Mouse (Mus musculus) lung, embryonic 14.5 days (tissue): Measurements from ENCODE around the gene Ccdc93. TPM values are rescaled to one million over a fixed set of nuclear protein-coding genes. Genes with fewer than 3 reads are reported as not detected.

Source experiments
- ATAC-seq: fragments of 200-750 bp; cut with Nextera tagmentation; 2 replicates; pipeline ENCODE4 v1.8.0; 2017; ENCODE audit warnings: mild to moderate bottlenecking, moderate TSS enrichment, moderate library complexity; ENCODE audit not compliant: insufficient read depth
- DNase-seq: peaks from one replicate; pipeline ENCODE4 v3.0.0-alpha.2; 2015
- H3K27ac ChIP-seq: fragments of 300-500 bp; sonication (generic); 2 replicates; pipeline ENCODE4 v1.5.1; 2014; ENCODE audit warnings: low read depth, mild to moderate bottlenecking, moderate library complexity
- H3K27me3 ChIP-seq: fragments of 300-500 bp; sonication (generic); 2 replicates; pipeline ENCODE4 v1.6.1; 2014; ENCODE audit warnings: low read length, control low read depth; ENCODE audit not compliant: insufficient read depth
- H3K36me3 ChIP-seq: fragments of 300-500 bp; sonication (generic); 2 replicates; pipeline ENCODE4 v1.6.1; 2014; ENCODE audit warnings: control low read depth; ENCODE audit not compliant: insufficient read depth
- H3K4me1 ChIP-seq: fragments of 300-500 bp; sonication (generic); 2 replicates; pipeline ENCODE4 v1.6.1; 2014; ENCODE audit warnings: antibody characterized with exemption, control low read depth; ENCODE audit not compliant: insufficient read depth
- H3K4me2 ChIP-seq: fragments of 300-500 bp; sonication (generic); 2 replicates; pipeline ENCODE4 v1.6.1; 2014; ENCODE audit warnings: mild to moderate bottlenecking
- H3K4me3 ChIP-seq: fragments of 300-500 bp; sonication (generic); 2 replicates; pipeline ENCODE4 v1.5.1; 2014; ENCODE audit warnings: low read depth, low read length
- H3K9ac ChIP-seq: fragments of 300-500 bp; sonication (generic); 2 replicates; pipeline ENCODE4 v1.6.1; 2014
- H3K9me3 ChIP-seq: fragments of 300-500 bp; sonication (generic); 2 replicates; pipeline ENCODE4 v1.6.1; 2016; ENCODE audit warnings: low read depth, low read length, control low read depth
- CTCF ChIP-seq: IDR thresholded peaks from 2 replicates; pipeline ENCODE4 v1.5.1; 2016; ENCODE audit warnings: antibody characterized with exemption, low read depth
- WGBS: fragments of 180-500 bp; shearing (Covaris S2); extraction: QIAGEN DNeasy Blood & Tissue Kit; methylation state at CpG from one replicate; pipeline ENCODE4 v1.1.7; 2014; 5-methylcytosine and 5-hydroxymethylcytosine counted together
- polyA plus RNA-seq: library from polyadenylated mRNA; unstranded; fragments of >200 nt; fragmentation: Nextera tagmentation; extraction: Ambion mirVana; gene quantifications from 2 replicates; pipeline ENCODE4 v1.2.1, GENCODE M21; 2014

The Ccdc93 gene
- polyA plus RNA-seq, 1 experiment from 2014 or later = 8.8 TPM

GRCm38 (mm10) chr1:121531439-121531838 is 100.6 kb downstream of the Ccdc93 start:
- no peak overlapping the region for H3K4me3 ChIP-seq
- H3K9me3 ChIP-seq = no peaks in the 10 kb centered on the region
- no peak for TF ChIP-seq CTCF
- ATAC-seq (no peak), DNase-seq (no peak)
- H3K9ac ChIP-seq = no peak overlapping the region
- H3K4me1 ChIP-seq = 0 out of 2 replicates have a peak, but pooled peaks cover 4% of the 10 kb centered on the region
- H3K27ac ChIP-seq = no peak overlapping the region
- H3K4me2 ChIP-seq = no peak overlapping the region
- H3K27me3 ChIP-seq = peaks cover 21% of the 10 kb centered on the region
- no peaks in the 10 kb centered on the region for H3K36me3 ChIP-seq
- 59% methylated on average over 7 of the region's 7 CpGs for WGBS

- ATAC-seq (no peak), DNase-seq (no peak)
- 50% methylated on average over 8 of the region's 8 CpGs for WGBS
- Histone ChIP-seq H3K36me3 (no peaks in the 10 kb centered on the region), H3K4me2 (no peak overlapping the region), H3K9me3 (no peaks in the 10 kb centered on the region), H3K9ac (no peak overlapping the region), H3K27me3 (no peaks in the 10 kb centered on the region), H3K4me3 (no peak overlapping the region), H3K27ac (no peak overlapping the region), H3K4me1 (no peaks in the 10 kb centered on the region)
- TF ChIP-seq CTCF = no peak
Measured at GRCm38 (mm10) chr1:121540361-121540760, 109.5 kb downstream of the Ccdc93 start.

DNA sequence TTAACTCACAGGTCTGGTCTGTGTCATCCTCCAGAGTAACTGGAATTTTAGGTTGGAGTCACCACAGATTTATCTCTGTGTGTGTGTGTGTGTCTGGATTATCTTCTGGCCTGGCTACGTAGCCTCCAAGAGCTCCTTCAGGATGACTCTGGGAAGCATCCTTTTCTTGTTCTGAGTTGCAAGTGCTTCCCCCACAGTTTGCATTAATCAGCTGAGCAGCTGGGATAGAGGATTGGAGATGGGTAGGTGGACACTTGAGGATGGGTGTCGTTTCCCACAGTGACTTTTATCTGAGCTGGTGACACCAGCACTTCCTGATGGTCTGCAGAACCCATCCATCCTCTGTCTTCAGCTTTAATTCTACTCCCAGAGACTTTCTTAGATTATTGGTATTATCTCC is 116.0 kb downstream of the Ccdc93 start:
- H3K4me1 ChIP-seq = no peaks in the 10 kb centered on the region
- no peaks in the 10 kb centered on the region for H3K27me3 ChIP-seq
- H3K4me2 ChIP-seq = no peak overlapping the region
- DNase-seq (no peak), ATAC-seq (no peak)
- no peak overlapping the region for H3K9ac ChIP-seq
- H3K4me3 ChIP-seq = no peak overlapping the region
- no peak for TF ChIP-seq CTCF
- H3K36me3 ChIP-seq = 0 out of 2 replicates have a peak, but pooled peaks cover 3% of the 10 kb centered on the region
- no peaks in the 10 kb centered on the region for H3K9me3 ChIP-seq
- 59% methylated on average over 2 of the region's 2 CpGs for WGBS
- H3K27ac ChIP-seq = no peak overlapping the region

GRCm38 (mm10) chr1:121548667-121549066 is 117.8 kb downstream of the Ccdc93 start:
- Histone ChIP-seq H3K27me3 (no peaks in the 10 kb centered on the region), H3K36me3 (peaks cover 18% of the 10 kb centered on the region; the same call in 1 of the 2 replicates), H3K4me3 (no peak overlapping the region), H3K27ac (no peak overlapping the region), H3K9ac (no peak overlapping the region), H3K4me1 (no peaks in the 10 kb centered on the region), H3K4me2 (no peak overlapping the region), H3K9me3 (no peaks in the 10 kb centered on the region)
- ATAC-seq = no peak
- TF ChIP-seq CTCF = no peak
- DNase-seq = no peak
- WGBS = 88% methylated on average over 4 of the region's 4 CpGs

GRCm38 (mm10) chr1:121549456-121549855 is 118.6 kb downstream of the Ccdc93 start:
- WGBS = 67% methylated on average over 4 of the region's 4 CpGs
- H3K36me3 ChIP-seq = peaks cover 23% of the 10 kb centered on the region
- peak; percentile 38 for TF ChIP-seq CTCF
- DNase-seq = peak; percentile 7
- H3K9me3 ChIP-seq = no peaks in the 10 kb centered on the region
- H3K27me3 ChIP-seq = no peaks in the 10 kb centered on the region
- no peak overlapping the region for H3K9ac ChIP-seq
- H3K4me2 ChIP-seq = no peak overlapping the region
- ATAC-seq = no peak
- no peak overlapping the region for H3K27ac ChIP-seq
- no peak overlapping the region for H3K4me3 ChIP-seq
- H3K4me1 ChIP-seq = no peaks in the 10 kb centered on the region

GRCm38 (mm10) chr1:121550801-121551456 is 120.1 kb downstream of the Ccdc93 start:
- Histone ChIP-seq H3K9me3 (no peaks in the 10 kb centered on the region), H3K27ac (no peak overlapping the region), H3K4me1 (no peaks in the 10 kb centered on the region), H3K4me3 (no peak overlapping the region), H3K9ac (no peak overlapping the region), H3K27me3 (no peaks in the 10 kb centered on the region), H3K36me3 (peaks cover 38% of the 10 kb centered on the region), H3K4me2 (no peak overlapping the region)
- no peak for TF ChIP-seq CTCF
- ATAC-seq = no peak
- no peak for DNase-seq
- 79% methylated on average over 16 of the region's 16 CpGs for WGBS

GRCm38 (mm10) chr1:121551457-121551835 is 120.6 kb downstream of the Ccdc93 start:
- ATAC-seq = no peak
- no peak for TF ChIP-seq CTCF
- WGBS = 85% methylated on average over 7 of the region's 7 CpGs
- no peak overlapping the region for H3K4me3 ChIP-seq
- H3K27me3 ChIP-seq = no peaks in the 10 kb centered on the region
- H3K36me3 ChIP-seq = peaks cover 43% of the 10 kb centered on the region
- H3K4me1 ChIP-seq = no peaks in the 10 kb centered on the region
- H3K9ac ChIP-seq = no peak overlapping the region
- no peak overlapping the region for H3K4me2 ChIP-seq
- no peaks in the 10 kb centered on the region for H3K9me3 ChIP-seq
- no peak overlapping the region for H3K27ac ChIP-seq
- DNase-seq = no peak

Other genes with a start within 250 kb of the Ccdc93 start
- gene Insig2, start 98.5 kb upstream of the Ccdc93 start, polyA plus RNA-seq = 16.2 and 18.4 TPM in 2 replicates
- gene Htr5b, start 97.4 kb downstream of the Ccdc93 start, polyA plus RNA-seq = 0.09 and 0.14 TPM in 2 replicates
- gene Ddx18, start 136.9 kb downstream of the Ccdc93 start, polyA plus RNA-seq = 68.4 and 69.4 TPM in 2 replicates